Mouse (Mus musculus): Measurements from ENCODE around the gene Nsa2. TPM values are rescaled to one million over a fixed set of nuclear protein-coding genes. Genes with fewer than 3 reads are reported as not detected.
"Not testable (repeated sequence)": the region's sequence is repeated elsewhere in the genome, so short reads cannot be mapped to it uniquely, and the experiment has no call there.

Nsa2 gene
- polyA plus RNA-seq (2012; rRNA removed) = 105 and 145 TPM in 2 replicates

DNA sequence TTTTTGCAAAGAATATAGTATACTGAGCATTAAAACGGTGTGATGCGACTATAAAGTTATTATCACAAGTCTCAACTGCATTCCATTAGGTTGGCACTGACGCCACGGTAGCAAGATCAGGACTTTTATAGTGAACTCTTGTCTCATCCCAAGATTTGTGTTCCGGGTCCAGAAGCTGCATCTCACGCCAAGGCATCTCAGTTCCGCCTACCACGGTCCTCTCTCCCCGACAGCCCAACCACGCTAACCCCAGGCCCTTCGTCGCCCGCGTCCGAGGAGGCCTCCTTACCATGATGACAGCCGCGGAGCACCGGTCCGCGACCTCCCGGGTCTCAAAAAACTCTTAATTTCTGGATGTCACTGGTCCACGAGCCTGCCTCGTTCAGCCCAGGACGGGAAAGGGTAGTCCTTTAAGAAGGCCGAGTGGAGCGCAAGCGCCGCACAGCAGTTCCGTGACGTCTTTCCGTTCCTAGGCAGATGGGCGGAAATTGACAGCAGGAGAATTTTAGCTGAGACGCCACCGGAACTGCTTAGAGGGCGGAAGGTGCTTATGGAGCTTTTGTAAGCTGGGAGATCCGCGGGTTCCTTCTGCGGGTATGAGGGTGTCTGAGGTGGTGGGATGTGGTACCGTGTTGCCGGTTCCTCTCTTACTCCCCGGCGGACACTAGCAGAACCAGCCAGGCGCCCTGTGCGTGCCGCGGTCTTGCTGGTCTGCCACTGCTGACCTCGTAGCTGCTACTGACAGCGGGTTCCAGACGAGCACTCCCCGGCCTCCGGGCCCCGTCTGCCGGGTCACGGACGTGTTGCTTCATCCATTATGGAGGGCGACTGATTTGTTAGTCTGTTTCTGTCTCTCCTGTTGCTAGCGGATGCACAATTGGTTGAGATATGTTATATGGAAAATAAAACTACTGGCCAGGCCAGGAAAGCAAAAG is at the start of gene Nsa2, which contains the start of gene Gfm2:
Gene Nsa2, minus strand, starts transcription at position 472 of the 935 bp plus-strand sequence.
Gene Gfm2, plus strand, starts transcription at position 472 of the 935 bp plus-strand sequence.
- DNase-seq (ENCODE audit: low spot score) = peak; percentile 75

DNA sequence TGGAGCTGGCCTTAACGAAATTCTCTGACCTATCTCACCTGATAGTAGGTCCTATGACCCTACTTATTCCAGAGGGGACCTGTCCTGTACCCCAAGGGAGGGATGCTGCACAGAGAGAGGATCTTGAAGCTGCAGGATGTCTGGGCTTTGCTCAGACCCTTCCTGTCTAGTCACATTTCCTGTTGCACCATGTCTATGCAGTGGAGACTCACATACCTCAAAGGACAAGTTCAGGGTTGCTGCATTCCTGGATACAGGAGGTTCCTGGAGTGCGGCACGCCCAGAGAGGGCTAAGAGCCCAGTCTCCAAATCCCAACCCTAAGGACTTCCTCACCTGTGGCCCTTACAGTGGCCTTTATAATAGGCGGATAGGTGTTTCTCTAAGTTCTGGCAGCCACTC is 48.6 kb upstream of the Nsa2 start:
- DNase-seq (ENCODE audit: low spot score) = no peak

DNA sequence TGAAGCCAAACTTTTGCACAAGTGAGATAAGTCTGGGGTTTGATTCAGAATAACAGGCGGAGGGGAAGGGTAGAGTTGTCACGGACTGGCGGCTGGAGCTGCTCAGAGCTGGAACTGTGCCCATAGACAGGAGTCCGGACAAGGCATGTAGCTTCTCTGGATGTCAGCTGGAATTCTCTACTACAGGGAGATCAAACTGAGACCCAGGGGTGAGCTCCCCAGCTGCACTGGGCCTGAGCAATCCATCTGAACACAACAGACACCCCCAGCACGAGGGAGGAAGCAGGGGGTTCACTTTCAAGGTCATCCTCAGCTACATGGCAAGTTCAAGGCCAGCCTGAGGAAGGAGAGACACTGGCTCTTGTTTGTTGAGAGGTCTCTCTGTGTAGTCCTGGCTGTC is 46.9 kb upstream of the Nsa2 start:
- DNase-seq (ENCODE audit: low spot score) = no peak

DNA sequence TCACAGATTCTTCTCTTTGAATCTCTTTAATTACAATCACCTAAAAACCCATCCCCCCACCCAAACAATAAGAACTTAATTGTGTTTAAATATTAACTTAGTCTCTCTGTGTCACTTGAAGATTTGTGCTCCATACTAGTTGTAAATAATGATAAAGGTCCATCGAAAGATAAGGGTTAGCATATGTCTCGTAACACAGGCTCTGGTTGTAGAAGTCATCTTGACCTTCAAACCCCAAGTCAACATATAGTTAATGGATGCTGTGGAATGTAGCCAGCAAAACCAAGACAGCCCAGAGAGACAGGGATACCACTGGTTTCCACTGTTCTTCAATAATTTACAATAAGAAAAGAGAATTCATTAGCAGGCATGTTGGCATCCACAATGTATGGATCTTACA is 46.4 kb upstream of the Nsa2 start:
- no peak for DNase-seq (ENCODE audit: low spot score)

DNA sequence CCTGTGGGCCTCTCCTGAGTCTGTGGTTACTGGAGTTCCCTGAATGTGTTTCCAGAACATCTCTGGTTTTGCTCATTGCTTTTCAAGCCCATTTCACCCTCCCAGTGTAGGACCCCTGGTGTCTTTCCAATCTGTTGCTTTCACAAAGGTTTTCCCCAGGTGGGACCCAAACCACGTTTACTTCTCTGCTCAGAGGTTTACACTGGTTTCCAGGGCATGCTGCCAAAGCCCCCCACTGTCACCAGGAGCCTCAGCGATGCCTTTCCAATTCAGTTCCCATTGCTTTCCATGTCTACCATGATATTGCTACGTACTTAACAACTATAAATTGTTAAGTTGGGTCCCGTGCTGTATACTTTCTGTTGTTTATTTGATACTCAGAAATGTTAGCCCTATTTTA is 45.1 kb upstream of the Nsa2 start:
- no peak for DNase-seq (ENCODE audit: low spot score)

DNA sequence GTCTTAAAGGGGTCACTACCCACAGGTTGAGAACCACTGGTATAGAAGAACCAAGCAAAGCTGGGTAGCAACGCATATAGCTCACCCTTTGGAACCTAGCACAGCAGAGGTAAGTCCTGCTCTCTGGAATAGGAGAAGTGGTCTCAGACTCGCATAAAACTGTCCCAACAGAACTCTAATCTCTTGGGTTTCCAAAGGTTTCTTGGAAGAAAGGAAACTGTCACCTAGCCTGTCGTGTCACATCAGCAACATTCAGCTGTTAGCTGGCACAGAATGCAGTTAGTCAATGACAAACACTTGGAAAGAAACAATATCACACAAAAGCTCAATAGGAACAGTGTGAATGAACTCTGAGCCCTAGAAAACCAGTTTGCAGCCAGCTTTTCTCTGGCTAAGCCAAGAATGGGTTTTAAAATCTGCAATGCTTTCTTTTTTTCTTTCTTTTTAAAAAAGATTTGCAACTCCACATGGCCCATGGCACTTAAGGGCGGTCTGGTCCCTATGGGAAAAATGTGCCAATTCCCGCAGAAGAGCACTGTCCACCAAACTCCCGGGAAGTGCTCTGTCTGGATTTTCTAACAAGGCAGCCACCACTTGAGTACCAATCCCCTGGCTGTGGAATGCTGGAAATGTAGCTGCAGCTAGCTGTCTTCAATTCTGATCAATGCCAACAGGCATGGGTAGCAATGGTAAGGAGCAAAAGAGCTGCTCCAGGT is 42.5 kb upstream of the Nsa2 start:
- DNase-seq (ENCODE audit: low spot score) = no peak

DNA sequence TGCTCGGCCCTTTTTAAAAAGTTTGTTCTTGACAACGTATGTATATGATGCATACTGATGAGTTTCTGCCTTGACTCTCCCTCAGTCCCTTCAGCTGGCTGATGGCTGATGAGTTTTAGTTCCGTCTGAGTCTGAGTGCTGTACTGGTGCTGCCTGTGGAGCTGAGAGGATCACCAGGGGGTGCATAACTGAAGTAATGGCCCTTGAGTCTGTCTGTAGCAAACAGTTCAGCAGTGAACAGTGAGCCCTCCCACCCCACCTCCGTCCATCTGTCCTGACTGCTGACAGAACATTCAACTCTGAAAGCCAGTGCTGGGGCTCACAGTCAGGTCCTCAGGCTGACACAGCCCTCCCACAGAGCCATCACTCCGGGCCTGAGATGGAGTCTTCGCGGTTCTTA is 41.2 kb upstream of the Nsa2 start:
- DNase-seq (ENCODE audit: low spot score) = no peak

DNA sequence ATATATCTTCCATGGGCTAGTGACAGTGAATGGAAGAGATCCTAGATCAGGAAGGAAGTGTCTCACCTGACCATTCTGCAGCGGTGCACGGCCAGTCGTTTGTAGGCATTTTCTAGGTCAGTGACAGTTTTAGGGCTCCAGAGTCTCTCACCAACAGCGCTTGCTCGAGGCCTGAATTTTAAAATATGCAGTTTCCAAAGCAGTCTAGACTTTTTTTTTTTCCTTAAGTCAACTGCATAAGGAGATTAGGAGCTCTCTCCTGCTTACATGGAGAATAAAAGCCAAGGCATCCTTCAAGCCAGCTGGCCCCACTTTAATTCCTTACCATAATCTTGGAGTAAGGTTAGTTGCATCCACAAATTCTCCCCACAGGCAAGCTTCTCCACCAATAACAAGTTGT is 39.0 kb upstream of the Nsa2 start:
- no peak for DNase-seq (ENCODE audit: low spot score)

DNA sequence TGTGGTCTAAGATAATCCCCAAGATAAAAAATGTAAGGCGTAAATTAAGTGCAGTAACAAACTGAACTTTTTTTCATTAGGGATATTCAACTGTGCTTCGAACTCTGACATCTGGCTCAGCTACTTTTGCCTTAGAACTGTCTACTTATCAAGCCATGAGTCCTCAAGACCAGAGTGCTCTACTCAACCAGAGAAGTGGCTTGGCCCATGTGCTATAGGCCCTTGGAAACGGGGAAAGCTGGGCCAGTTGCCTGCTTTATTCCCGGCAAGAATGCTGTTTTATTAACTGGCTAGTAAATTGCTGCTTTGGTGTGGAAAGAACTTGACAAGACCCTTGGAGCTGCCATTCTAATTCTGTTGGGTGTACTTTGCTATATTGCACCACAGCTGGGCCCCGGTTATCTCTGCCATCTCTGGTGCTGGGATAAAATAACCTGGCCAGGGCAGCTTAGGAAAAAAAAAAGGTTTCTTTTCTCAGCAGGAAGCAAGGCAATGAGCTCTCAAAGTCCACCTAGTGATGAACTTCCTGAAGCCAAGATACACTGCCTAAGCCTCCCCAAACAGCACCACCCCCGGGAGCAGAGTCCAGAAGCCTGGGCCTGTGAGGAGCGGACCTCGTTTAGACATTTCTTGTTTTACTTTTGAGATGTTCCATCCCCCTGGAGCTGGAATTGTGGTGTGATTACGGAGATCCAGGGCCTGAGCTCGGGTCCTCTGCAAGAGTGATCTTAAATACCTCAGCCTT is 38.0 kb upstream of the Nsa2 start:
- no peak for DNase-seq (ENCODE audit: low spot score)

DNA sequence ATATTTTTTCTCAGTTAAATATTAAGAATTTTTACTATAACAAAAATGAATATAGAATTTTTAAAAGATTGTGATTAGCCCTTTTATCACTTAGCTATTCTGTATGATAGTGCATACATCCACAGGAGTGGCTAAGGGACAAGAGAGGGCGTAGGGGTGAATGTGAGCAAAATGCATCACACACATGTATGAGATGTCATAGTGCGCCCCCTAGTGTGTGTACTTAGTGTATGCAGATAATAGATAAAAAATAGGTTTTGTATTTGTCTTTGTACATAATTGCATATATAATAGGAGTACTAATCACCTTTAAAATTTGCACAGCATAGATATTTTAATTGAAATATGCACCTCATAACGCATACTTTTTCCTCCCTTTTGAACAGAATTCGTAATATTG is 8.1 kb upstream of the Nsa2 start:
- DNase-seq (ENCODE audit: low spot score) = no peak

DNA sequence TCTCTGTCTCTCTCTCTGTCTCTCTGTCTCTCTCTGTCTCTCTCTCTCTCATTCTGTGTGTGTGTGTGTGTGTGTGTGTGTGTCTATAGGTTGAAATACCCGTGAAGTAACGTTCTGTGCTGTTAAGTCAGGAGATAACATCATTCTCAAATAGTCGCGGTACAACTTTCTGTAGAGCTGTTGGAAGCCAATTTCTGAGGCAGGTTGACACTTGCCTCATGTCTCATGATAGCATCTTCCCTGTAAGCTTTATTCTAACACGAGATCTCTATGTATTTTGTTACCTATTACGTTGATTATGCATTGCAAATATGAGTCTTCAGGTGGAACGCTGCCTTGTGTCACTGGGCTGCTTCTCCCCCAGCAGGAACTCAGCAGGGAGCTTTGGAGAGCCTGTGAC is 4.6 kb upstream of the Nsa2 start:
- DNase-seq (ENCODE audit: low spot score) = no peak

DNA sequence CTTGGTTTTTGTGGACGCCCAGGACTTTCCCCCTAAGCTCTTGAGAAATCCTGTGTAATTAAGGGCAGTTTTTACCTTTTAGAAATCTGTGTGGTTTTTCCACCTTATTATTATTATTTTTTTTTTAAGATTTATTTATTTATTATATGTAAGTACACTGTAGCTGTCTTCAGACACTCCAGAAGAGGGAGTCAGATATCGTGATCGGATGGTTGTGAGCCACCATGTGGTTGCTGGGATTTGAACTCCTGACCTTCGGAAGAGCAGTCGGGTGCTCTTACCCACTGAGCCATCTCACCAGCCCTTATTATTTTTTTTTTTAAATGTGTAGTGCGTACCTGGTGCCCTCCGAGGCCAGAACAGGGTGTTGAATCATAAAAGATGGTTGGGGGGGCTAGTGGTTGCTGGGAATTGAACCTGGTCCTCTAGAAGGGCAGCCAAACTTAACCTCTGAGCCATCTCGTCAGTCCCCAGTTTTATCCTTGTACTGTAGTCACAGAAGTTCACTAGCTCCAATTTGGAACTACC is 731 bp upstream of the Nsa2 start:
- DNase-seq (ENCODE audit: low spot score) = not testable (repeated sequence)

DNA sequence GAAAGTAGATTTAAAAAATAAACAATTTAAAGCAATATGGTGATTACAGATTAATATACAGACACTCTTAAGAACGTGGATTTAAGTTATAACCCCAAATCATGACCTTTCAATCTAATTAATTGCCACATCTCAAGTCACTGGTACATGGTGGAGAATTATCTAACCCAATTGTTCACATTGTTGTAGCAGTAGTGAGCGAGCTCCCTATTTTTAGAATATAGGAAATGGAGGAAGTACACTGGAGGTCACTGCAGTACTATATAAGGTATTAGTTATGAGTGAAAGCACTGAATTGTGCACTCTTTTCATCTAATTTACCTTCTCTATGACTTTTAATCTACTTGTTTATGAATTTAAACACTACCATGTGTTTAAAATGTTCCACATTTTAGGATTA is 7.3 kb downstream of the Nsa2 start:
- DNase-seq (ENCODE audit: low spot score) = not testable (repeated sequence)

DNA sequence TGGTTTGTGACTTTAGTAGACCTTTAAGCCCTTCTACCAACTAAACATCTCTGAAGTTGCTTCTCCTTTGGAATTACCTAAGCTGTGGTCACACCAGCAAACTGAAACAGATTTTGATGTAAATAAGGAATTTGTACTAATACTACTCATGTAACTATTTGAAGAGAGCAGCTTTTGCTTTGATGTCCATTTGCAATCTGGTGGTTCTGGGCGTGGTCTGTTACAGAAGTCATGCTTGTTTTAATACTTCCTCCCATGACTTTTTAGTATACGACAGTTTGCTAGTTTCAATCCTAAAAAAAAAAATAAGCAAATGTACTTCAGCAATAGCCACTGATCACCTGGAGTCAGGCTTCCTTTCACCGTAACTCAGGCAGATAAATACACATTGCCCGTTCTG is 8.1 kb downstream of the Nsa2 start:
- not testable (repeated sequence) for DNase-seq (ENCODE audit: low spot score)

DNA sequence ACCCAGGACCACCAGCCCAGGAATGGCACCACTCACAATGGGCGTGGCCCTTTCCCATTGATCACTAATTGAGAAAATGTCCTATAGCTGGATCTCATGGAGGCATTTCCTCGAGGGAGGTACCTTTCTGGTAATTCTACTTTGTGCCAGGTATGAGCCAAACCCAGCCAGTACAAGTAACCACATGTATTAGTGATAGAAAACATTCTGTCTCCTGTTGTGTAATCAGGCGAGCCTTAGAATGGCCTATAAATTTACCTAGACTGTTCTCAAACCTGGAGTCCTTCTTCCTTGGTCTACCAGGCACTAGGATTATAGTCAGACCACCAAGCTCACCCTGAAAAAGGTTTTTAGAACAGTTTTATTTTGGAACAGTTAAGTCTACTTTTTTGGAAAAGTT is 16.4 kb downstream of the Nsa2 start:
- DNase-seq (ENCODE audit: low spot score) = no peak

DNA sequence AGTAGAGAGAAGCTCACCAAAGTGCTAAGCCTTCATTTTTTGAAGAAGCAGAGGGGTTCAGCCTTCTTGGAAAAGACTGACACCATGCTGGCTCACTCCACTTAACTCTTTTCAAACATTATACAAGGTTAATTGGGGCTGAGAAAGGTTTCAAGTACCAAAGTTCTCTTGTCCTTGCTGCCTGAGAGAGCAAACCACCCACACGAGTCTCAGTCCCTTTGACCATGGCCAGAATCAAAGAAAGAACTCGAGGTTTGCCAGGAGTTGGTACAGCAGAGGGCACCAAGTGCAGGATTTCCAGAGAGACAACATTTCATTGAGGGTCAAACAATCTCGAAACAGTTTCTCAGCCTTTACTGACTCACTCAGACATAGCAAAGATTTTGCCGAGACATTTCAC is 28.7 kb downstream of the Nsa2 start:
- no peak for DNase-seq (ENCODE audit: low spot score)

DNA sequence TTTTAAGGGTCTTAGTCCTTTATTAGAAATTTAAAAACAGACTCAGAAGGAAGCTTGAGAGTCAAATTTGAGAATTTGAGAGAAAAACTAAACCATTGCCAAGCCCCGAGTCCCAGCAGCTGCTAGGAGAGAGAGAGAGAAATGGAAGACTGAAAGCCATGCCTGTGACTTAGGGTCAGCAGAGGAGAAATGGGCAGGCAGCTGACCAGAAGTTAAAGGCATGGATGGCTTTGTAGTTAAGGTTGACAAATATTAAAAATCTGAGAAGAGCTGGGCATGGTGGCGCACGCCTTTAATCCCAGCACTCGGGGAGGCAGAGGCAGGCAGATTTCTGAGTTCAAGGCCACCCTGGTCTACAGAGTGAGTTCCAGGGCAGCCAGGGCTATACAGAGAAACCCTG is 30.0 kb downstream of the Nsa2 start:
- not testable (repeated sequence) for DNase-seq (ENCODE audit: low spot score)

DNA sequence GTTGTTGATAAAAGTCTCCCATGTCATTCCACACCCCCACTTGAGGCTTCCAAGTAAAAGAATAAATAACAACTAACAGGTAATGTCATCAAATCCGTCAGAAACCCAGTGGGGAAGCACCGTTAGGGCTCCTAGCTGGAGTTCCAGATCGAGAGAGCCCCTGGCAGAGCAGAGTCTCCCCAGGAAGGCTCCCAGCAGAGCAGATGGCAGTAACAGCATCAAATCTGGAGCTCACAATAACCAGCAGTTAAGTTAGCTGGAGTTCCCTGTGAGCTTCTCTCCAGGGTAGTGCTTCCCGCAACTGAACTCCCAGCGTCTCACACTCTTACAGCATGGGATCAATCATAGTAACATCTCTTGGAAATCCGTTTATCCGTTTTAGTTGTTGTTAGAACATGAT is 32.7 kb downstream of the Nsa2 start:
- no peak for DNase-seq (ENCODE audit: low spot score)

DNA sequence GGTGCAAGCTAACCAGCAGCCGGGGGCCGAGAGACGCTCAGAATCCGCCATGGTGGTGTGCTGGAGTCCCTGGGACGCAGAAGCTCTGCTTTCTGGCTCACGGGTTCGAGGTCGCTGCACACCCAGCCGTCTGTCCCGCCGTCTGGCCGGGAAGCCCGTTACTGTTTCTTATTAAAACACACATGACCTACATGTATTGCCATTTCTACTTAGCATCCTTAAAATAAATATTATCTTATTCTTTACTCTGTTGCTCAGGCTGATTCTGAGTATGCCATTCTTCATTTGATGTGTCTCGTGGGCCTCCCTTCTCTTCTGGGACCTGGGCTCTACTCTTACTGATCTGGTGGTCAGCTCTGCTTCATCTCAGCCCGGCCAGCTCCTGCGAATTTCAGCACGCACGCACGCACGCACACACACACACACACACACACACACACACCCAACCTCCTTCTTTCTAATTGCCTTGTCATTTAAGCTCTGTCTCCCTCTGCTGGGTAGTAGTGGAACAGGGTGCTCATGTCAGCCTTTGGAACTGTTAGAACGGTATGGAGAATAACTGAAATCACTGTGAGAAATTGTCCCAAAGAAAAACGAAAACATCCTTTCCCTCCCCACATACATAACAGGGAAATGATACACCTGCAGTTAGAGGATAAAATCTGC is 38.4 kb downstream of the Nsa2 start, which contains the start of gene Gm6169:
Gene Gm6169, minus strand, starts transcription at position 51 of the 666 bp plus-strand sequence.
- no peak for DNase-seq (ENCODE audit: low spot score)

DNA sequence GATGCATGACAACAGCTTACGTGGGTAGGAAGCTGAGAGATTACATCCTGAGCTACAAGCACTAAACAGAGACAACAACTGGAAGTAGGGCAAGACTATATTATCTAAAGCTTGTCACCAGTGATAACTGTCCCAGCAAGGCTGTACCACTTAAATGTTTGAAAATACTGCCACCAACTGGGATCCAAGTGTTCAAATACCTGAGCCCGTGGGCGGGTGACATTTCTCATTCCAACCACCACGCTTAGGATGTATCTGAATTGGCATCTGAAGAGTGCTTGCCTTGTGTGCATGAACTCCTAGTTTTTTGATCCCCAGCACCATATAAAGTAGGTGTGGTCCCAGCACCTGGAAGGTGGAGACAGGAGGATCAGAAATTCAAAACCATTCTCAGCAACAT is 42.0 kb downstream of the Nsa2 start:
- DNase-seq (ENCODE audit: low spot score) = no peak

DNA sequence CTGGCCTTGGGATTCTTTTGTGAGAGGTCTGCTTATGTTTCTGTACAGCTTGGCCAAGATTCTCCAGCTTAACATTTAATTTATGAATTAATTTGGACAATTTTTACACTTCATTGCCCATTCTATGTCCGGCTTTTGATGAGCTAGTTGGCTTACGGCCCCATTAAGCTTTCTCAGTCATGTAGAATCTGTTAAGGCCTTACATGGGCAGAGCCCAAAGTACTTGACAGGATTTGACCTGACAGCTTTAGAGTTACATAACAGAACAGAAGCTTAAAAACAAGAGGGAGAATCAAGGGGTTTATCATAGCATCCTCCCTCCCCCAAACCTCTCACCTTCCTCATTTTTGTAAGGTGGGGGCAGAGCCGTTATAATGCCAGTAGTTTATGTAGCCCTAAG is 49.6 kb downstream of the Nsa2 start:
- no peak for DNase-seq (ENCODE audit: low spot score)

All from urinary bladder, adult 2 months (tissue).